Mouse (Mus musculus): ENCODE results near the gene Dixdc1. TPM values are rescaled to one million over a fixed set of nuclear protein-coding genes. Genes with fewer than 3 reads are reported as not detected.
A peak's percentile ranks its signal among the peaks of the same experiment; 100 is the strongest.

Gene Dixdc1
- polyA plus RNA-seq, 1 experiment from 2014 or later: 25.2 TPM

DNA sequence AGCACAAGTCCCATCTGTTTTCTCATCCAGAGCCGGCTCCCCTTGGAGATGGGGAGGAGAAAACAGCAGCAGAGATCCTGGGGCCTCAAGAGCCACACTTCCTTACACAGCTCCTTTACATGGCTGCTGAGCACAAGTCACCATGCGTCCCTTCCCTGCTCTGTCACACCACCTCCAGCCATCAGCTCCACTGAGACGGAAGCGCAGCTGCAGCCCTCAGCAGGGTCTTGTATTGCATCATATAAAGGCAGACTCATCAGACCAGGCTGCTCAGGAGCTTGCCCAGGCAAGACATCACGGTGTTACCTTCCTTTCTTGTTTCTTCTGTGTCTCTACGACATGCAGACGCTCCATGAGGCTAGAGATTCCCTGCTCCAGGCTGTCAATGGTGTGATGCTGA is 57.6 kb downstream of the Dixdc1 start:
- H3K9ac ChIP-seq (ENCODE audit: low read depth, low read length): no peak overlapping the region
- no peak overlapping the region for H3K27ac ChIP-seq (ENCODE audit: low read depth, low read length)
- no peaks in the 10 kb centered on the region for H3K9me3 ChIP-seq (ENCODE audit: control insufficient read depth, low read length)
- WGBS: 71% methylated on average over 7 of the region's 7 CpGs
- no peak overlapping the region for H3K4me3 ChIP-seq (ENCODE audit: low read depth, low read length)
- ATAC-seq (ENCODE audit: low FRiP score) (no peak), DNase-seq (ENCODE audit: low spot score) (no peak)
- no peaks in the 10 kb centered on the region for H3K4me1 ChIP-seq (replicated peaks; ENCODE audit: control insufficient read depth, insufficient read depth, low read length)
- no peak overlapping the region for H3K4me2 ChIP-seq (replicated peaks; ENCODE audit: low read depth, low read length)
- H3K27me3 ChIP-seq (ENCODE audit: control insufficient read depth, insufficient read depth, low read length): no peaks in the 10 kb centered on the region
- 0 out of 2 replicates have a peak, but pooled peaks cover 2% of the 10 kb centered on the region for H3K36me3 ChIP-seq (ENCODE audit: control insufficient read depth, insufficient read depth, low read length)

DNA sequence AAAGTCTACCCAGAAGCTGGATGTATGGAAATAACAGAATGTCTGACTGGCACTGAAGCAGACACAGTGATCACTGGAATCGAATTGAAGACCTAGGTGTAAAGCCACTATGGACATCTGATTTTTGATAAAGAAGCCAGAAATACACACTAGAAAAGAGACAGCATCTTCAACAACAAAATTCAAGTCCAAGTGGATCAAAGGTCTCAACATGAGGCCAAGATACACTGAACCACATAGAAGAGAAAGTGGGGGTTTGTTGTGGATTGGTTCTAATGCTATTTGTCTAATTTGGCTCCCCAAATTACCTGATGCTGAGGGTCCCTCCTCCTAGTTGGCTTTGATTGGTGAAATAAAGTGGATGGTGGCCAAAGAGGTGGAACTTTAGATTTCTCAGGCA is 59.9 kb downstream of the Dixdc1 start:
- Histone ChIP-seq H3K36me3 (ENCODE audit: control insufficient read depth, insufficient read depth, low read length) (0 out of 2 replicates have a peak, but pooled peaks cover 2% of the 10 kb centered on the region), H3K27ac (ENCODE audit: low read depth, low read length) (no peak overlapping the region), H3K27me3 (ENCODE audit: control insufficient read depth, insufficient read depth, low read length) (no peaks in the 10 kb centered on the region), H3K9ac (ENCODE audit: low read depth, low read length) (no peak overlapping the region), H3K4me1 (replicated peaks; ENCODE audit: control insufficient read depth, insufficient read depth, low read length) (no peaks in the 10 kb centered on the region), H3K9me3 (ENCODE audit: control insufficient read depth, low read length) (no peaks in the 10 kb centered on the region), H3K4me2 (replicated peaks; ENCODE audit: low read depth, low read length) (no peak overlapping the region), H3K4me3 (ENCODE audit: low read depth, low read length) (no peak overlapping the region)
- ATAC-seq (ENCODE audit: low FRiP score): no peak
- no peak for DNase-seq (ENCODE audit: low spot score)
- 75% methylated on average over 1 of the region's 1 CpGs for WGBS

DNA sequence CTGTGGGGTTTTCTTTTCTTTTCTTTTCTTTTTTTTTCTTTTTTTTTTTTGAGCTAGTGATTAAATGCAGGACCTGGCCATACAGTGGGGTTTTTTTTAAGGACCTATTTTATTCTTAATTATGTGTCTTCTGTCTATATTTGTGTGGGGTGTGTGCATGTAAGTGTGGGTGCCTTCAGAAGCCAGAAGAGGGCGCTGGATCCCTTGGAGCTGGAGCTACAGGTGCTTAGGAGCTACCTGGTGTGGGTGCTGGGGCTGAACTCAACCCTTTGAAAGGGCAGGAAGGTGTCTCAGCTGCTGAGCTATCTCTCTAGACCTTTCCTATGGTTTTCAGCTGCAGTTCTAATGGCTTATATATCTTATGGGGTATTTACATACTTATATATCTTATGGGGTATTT is 64.5 kb downstream of the Dixdc1 start:
- Histone ChIP-seq H3K27me3 (ENCODE audit: control insufficient read depth, insufficient read depth, low read length) (no peaks in the 10 kb centered on the region), H3K4me3 (ENCODE audit: low read depth, low read length) (no peak overlapping the region), H3K4me2 (replicated peaks; ENCODE audit: low read depth, low read length) (no peak overlapping the region), H3K36me3 (ENCODE audit: control insufficient read depth, insufficient read depth, low read length) (no peaks in the 10 kb centered on the region), H3K27ac (ENCODE audit: low read depth, low read length) (no peak overlapping the region), H3K9ac (ENCODE audit: low read depth, low read length) (no peak overlapping the region), H3K4me1 (replicated peaks; ENCODE audit: control insufficient read depth, insufficient read depth, low read length) (no peaks in the 10 kb centered on the region), H3K9me3 (ENCODE audit: control insufficient read depth, low read length) (no peaks in the 10 kb centered on the region)
- DNase-seq (ENCODE audit: low spot score) (no peak), ATAC-seq (ENCODE audit: low FRiP score) (no peak)
- 14% methylated on average over 1 of the region's 1 CpGs for WGBS

DNA sequence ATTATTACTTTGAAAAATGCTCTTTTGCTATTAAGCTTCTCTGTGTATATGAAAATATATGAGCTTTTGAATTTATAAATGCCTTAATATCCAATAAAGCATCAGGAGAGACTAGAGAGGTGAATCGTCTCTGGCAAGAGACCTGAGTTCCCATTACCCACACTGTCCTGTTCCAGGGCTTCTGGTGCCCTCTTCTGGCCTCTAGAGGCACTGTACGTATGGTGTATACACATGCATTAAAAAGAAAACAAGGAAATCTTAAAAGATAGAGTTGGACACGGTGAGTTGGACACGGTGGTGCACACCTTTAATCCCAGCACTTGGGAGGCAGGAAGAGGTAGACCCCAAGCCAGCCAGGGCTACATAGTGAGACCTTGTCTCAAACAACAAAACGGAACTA is 68.6 kb downstream of the Dixdc1 start:
- Histone ChIP-seq H3K27me3 (ENCODE audit: control insufficient read depth, insufficient read depth, low read length) (no peaks in the 10 kb centered on the region), H3K4me2 (replicated peaks; ENCODE audit: low read depth, low read length) (no peak overlapping the region), H3K9ac (ENCODE audit: low read depth, low read length) (no peak overlapping the region), H3K9me3 (ENCODE audit: control insufficient read depth, low read length) (no peaks in the 10 kb centered on the region), H3K27ac (ENCODE audit: low read depth, low read length) (no peak overlapping the region), H3K4me3 (ENCODE audit: low read depth, low read length) (no peak overlapping the region), H3K36me3 (ENCODE audit: control insufficient read depth, insufficient read depth, low read length) (no peaks in the 10 kb centered on the region), H3K4me1 (replicated peaks; ENCODE audit: control insufficient read depth, insufficient read depth, low read length) (no peaks in the 10 kb centered on the region)
- peak; percentile 56 for DNase-seq (ENCODE audit: low spot score)
- WGBS: 39% methylated on average over 5 of the region's 5 CpGs
- ATAC-seq (ENCODE audit: low FRiP score): peak; percentile 63; the same call in 1 of the 2 replicates

DNA sequence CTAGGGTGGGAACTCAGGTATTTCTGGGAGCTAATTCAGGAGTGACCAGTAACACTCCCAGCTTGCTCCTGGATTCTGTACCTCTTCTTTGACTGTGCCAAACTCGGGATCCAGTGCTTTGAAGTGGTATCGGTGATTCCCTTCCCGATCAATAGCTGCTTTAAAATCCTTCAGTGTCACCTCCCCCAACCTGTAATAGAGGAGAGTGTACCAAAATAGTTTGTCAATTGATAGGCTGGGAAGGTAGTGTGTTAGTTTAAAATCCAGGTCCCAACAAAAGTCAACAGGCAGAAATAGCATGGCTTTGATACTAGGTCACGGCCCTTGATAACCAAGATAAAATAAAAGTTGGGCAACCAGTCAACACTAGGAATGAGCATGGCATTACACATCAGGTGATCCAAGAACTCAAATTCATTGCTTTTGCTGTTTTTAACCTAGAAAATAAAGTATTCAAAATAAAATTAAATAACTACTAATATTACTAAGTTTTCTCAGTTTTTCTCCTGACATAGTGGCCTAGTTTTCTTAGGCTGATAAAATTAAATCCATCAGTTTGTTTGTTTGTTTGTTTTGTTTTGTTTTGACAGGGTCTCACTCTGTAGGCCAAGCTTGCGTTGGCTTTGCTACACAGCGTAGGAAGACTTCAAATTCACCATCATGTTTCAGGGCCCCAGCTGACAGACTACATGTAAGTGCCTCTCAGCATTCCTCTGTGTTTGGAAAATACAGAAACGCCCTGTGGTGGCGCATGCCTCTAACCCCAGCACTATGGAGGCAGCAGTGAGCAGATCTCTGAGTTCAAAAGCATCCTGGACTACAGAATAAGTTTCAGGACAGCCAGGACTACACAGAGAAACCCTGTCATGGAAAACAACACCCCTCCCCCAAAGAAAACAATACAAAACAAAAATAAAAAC is 71.5 kb downstream of the Dixdc1 start:
- no peak for DNase-seq (ENCODE audit: low spot score)
- 82% methylated on average over 8 of the region's 8 CpGs for WGBS

DNA sequence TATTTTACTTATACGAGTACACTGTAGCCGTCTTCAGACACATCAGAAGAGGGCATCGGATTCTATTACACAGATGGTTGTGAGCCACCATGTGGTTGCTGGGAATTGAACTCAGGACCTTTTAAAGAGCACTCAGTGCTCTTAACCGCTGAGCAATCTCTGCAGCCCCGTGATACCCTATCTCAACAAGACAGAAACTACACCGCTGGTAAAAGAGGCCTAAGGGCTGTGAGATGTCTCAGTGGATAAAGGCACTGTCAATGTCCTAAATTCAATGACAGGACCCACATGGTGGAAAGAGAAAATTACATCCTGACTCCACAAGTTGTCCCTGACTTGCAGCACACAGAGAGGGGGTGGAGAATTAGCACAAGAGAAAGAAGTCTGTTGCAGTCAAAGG is 72.9 kb downstream of the Dixdc1 start:
- DNase-seq (ENCODE audit: low spot score): no peak
- no peak for ATAC-seq (ENCODE audit: low FRiP score)
- Histone ChIP-seq H3K27ac (ENCODE audit: low read depth, low read length) (no peak overlapping the region), H3K36me3 (ENCODE audit: control insufficient read depth, insufficient read depth, low read length) (no peaks in the 10 kb centered on the region), H3K4me3 (ENCODE audit: low read depth, low read length) (no peak overlapping the region), H3K4me1 (replicated peaks; ENCODE audit: control insufficient read depth, insufficient read depth, low read length) (no peaks in the 10 kb centered on the region), H3K9me3 (ENCODE audit: control insufficient read depth, low read length) (no peaks in the 10 kb centered on the region), H3K27me3 (ENCODE audit: control insufficient read depth, insufficient read depth, low read length) (no peaks in the 10 kb centered on the region), H3K9ac (ENCODE audit: low read depth, low read length) (no peak overlapping the region), H3K4me2 (replicated peaks; ENCODE audit: low read depth, low read length) (no peak overlapping the region)
- 81% methylated on average over 6 of the region's 6 CpGs for WGBS

More for the DNA sequence above, 71.5 kb downstream of the Dixdc1 start:
- ATAC-seq (ENCODE audit: low FRiP score): no peak
- Histone ChIP-seq H3K4me1 (replicated peaks; ENCODE audit: control insufficient read depth, insufficient read depth, low read length) (no peaks in the 10 kb centered on the region), H3K9ac (ENCODE audit: low read depth, low read length) (no peak overlapping the region), H3K9me3 (ENCODE audit: control insufficient read depth, low read length) (no peaks in the 10 kb centered on the region), H3K36me3 (ENCODE audit: control insufficient read depth, insufficient read depth, low read length) (no peaks in the 10 kb centered on the region), H3K27me3 (ENCODE audit: control insufficient read depth, insufficient read depth, low read length) (no peaks in the 10 kb centered on the region), H3K4me3 (ENCODE audit: low read depth, low read length) (no peak overlapping the region), H3K27ac (ENCODE audit: low read depth, low read length) (no peak overlapping the region), H3K4me2 (replicated peaks; ENCODE audit: low read depth, low read length) (no peak overlapping the region)

DNA sequence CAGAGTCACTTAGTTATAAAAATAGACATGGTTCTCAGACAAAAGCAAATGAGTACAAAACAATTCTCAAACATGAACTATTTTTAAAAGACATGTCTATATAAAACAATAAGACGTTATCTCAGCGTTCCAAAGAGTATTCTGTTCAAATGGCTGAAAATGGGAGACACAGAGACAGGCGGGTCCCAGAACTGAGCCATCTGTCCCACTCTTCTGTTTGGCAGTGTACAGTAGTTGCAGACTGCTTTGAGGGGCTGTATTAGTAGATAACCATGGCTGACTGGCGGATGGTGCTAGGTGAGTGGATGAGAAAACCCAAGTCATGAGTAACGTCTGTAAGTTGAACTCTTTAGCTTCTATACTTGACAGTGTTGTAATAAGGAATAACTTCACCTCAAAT is 74.5 kb downstream of the Dixdc1 start:
- H3K4me2 ChIP-seq (replicated peaks; ENCODE audit: low read depth, low read length): no peak overlapping the region
- ATAC-seq (ENCODE audit: low FRiP score) (no peak), DNase-seq (ENCODE audit: low spot score) (no peak)
- H3K9ac ChIP-seq (ENCODE audit: low read depth, low read length): no peak overlapping the region
- no peak overlapping the region for H3K27ac ChIP-seq (ENCODE audit: low read depth, low read length)
- H3K36me3 ChIP-seq (ENCODE audit: control insufficient read depth, insufficient read depth, low read length): no peaks in the 10 kb centered on the region
- no peaks in the 10 kb centered on the region for H3K4me1 ChIP-seq (replicated peaks; ENCODE audit: control insufficient read depth, insufficient read depth, low read length)
- H3K4me3 ChIP-seq (ENCODE audit: low read depth, low read length): no peak overlapping the region
- H3K9me3 ChIP-seq (ENCODE audit: control insufficient read depth, low read length): no peaks in the 10 kb centered on the region
- H3K27me3 ChIP-seq (ENCODE audit: control insufficient read depth, insufficient read depth, low read length): no peaks in the 10 kb centered on the region
- 85% methylated on average over 5 of the region's 5 CpGs for WGBS

DNA sequence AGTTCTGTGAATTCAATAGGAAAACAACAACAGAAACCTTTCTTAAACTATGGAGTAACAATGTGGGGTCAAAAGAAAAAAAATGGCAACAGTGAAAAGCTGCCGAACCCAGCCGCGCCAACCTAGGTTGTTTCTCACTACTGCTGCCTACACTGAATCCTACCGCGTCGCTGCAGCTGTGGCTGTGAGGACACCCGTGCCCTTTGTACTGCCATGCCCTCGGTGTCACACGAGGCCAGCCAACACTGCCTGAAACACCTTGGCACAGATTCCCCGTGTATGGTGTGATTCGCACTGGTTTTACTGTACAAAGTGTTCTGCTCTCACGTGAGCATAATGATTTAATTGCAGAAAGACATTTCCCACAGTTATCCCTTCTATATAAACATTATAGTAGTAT is 78.9 kb downstream of the Dixdc1 start:
- WGBS: 22% methylated on average over 12 of the region's 12 CpGs
- DNase-seq (ENCODE audit: low spot score): peak; percentile 23
- Histone ChIP-seq H3K4me1 (replicated peaks; ENCODE audit: control insufficient read depth, insufficient read depth, low read length) (no peaks in the 10 kb centered on the region), H3K9ac (ENCODE audit: low read depth, low read length) (no peak overlapping the region), H3K9me3 (ENCODE audit: control insufficient read depth, low read length) (no peaks in the 10 kb centered on the region), H3K4me3 (ENCODE audit: low read depth, low read length) (peak overlapping the region; percentile 71), H3K36me3 (ENCODE audit: control insufficient read depth, insufficient read depth, low read length) (no peaks in the 10 kb centered on the region), H3K4me2 (replicated peaks; ENCODE audit: low read depth, low read length) (peak overlapping the region; percentile 45), H3K27me3 (ENCODE audit: control insufficient read depth, insufficient read depth, low read length) (no peaks in the 10 kb centered on the region), H3K27ac (ENCODE audit: low read depth, low read length) (no peak overlapping the region)
- no peak for ATAC-seq (ENCODE audit: low FRiP score)
